Mouse (Mus musculus) forebrain, embryonic 15.5 days (tissue): ENCODE data around the gene Pex13. TPM values are rescaled to one million over a fixed set of nuclear protein-coding genes. Genes with fewer than 3 reads are reported as not detected.

Experiments
- ATAC-seq: fragments of 200-750 bp; cut with Nextera tagmentation; replicated peaks from 2 replicates; pipeline ENCODE4 v1.8.0; 2017; ENCODE audit warnings: mild to moderate bottlenecking, moderate TSS enrichment, moderate library complexity
- H3K27ac ChIP-seq: fragments of 300-500 bp; sonication (generic); replicated peaks from 2 replicates; pipeline ENCODE4 v1.5.1; 2015; ENCODE audit warnings: mild to moderate bottlenecking, inconsistent platforms
- H3K27me3 ChIP-seq: fragments of 300-500 bp; sonication (generic); 2 replicates; pipeline ENCODE4 v1.6.1; 2015; ENCODE audit warnings: inconsistent platforms
- H3K36me3 ChIP-seq: fragments of 300-500 bp; sonication (generic); 2 replicates; pipeline ENCODE4 v1.6.1; 2015; ENCODE audit warnings: mild to moderate bottlenecking, inconsistent platforms
- H3K4me1 ChIP-seq: fragments of 300-500 bp; sonication (generic); 2 replicates; pipeline ENCODE4 v1.6.1; 2015; ENCODE audit warnings: inconsistent platforms
- H3K4me2 ChIP-seq: fragments of 300-500 bp; sonication (generic); replicated peaks from 2 replicates; pipeline ENCODE4 v1.6.1; 2015; ENCODE audit warnings: mild to moderate bottlenecking, inconsistent platforms
- H3K4me3 ChIP-seq: fragments of 300-500 bp; sonication (generic); 2 replicates; pipeline ENCODE4 v1.5.1; 2015; ENCODE audit warnings: mild to moderate bottlenecking, inconsistent platforms
- H3K9ac ChIP-seq: fragments of 300-500 bp; sonication (generic); replicated peaks from 2 replicates; pipeline ENCODE4 v1.6.1; 2015; ENCODE audit warnings: mild to moderate bottlenecking, inconsistent platforms
- H3K9me3 ChIP-seq: fragments of 300-500 bp; sonication (generic); 2 replicates; pipeline ENCODE4 v1.6.1; 2016; ENCODE audit warnings: inconsistent platforms
- WGBS: fragments of 180-500 bp; shearing (Covaris S2); methylation state at CpG from one replicate; pipeline ENCODE4 v1.1.7; 2015; ENCODE audit warnings: mixed read lengths; 5-methylcytosine and 5-hydroxymethylcytosine counted together
- polyA plus RNA-seq: library from polyadenylated mRNA; unstranded; fragments of >200 nt; fragmentation: Nextera tagmentation; extraction: Ambion mirVana; gene quantifications from 2 replicates; pipeline ENCODE4 v1.2.1, GENCODE M21; 2015

Gene Pex13
- polyA plus RNA-seq, result 36.4 and 38.9 TPM in 2 replicates

- Histone ChIP-seq H3K27me3 (no peaks in the 10 kb centered on the region), H3K4me1 (peaks cover 24% of the 10 kb centered on the region), H3K4me2 (peak within 1 kb of the TSS; percentile 66), H3K9ac (peak within 1 kb of the TSS; percentile 87), H3K9me3 (no peaks in the 10 kb centered on the region), H3K36me3 (0 out of 2 replicates have a peak, but pooled peaks cover under 1% of the 10 kb centered on the region), H3K27ac (peak within 1 kb of the TSS; percentile 98), H3K4me3 (peak within 1 kb of the TSS; percentile 98)
- under 1% methylated on average over 49 of the region's 49 CpGs for WGBS
- peak; percentile 97 for ATAC-seq
Measured at GRCm38 (mm10) chr11:23665798-23666501, at the start of gene Pex13. Gene Pex13 (minus strand): TSS chr11:23665959.

- peaks cover 74% of the 10 kb centered on the region for H3K36me3 ChIP-seq
- H3K27ac ChIP-seq, result no peak overlapping the region
- H3K9me3 ChIP-seq, result no peaks in the 10 kb centered on the region
- 89% methylated on average over 3 of the region's 3 CpGs for WGBS
- H3K4me2 ChIP-seq, result no peak overlapping the region
- ATAC-seq, result no peak
- no peak overlapping the region for H3K4me3 ChIP-seq
- H3K4me1 ChIP-seq, result no peaks in the 10 kb centered on the region
- H3K9ac ChIP-seq, result no peak overlapping the region
- H3K27me3 ChIP-seq, result no peaks in the 10 kb centered on the region
Measured at GRCm38 (mm10) chr11:23712299-23712698, 46.5 kb upstream of the Pex13 start.

- H3K27me3 ChIP-seq, result no peaks in the 10 kb centered on the region
- H3K36me3 ChIP-seq, result peaks cover 19% of the 10 kb centered on the region
- no peak overlapping the region for H3K4me2 ChIP-seq
- H3K27ac ChIP-seq, result no peak overlapping the region
- ATAC-seq, result no peak
- no peaks in the 10 kb centered on the region for H3K9me3 ChIP-seq
- no peaks in the 10 kb centered on the region for H3K4me1 ChIP-seq
- H3K4me3 ChIP-seq, result no peak overlapping the region
- WGBS, result 82% methylated on average over 7 of the region's 7 CpGs
- H3K9ac ChIP-seq, result no peak overlapping the region
Measured at GRCm38 (mm10) chr11:23704604-23705294, 39.0 kb upstream of the Pex13 start.

GRCm38 (mm10) chr11:23701831-23702230 lies 36.1 kb upstream of the Pex13 start:
- Histone ChIP-seq H3K4me1 (no peaks in the 10 kb centered on the region), H3K27me3 (no peaks in the 10 kb centered on the region), H3K4me3 (no peak overlapping the region), H3K9ac (no peak overlapping the region), H3K9me3 (no peaks in the 10 kb centered on the region), H3K27ac (no peak overlapping the region), H3K36me3 (peaks cover 3% of the 10 kb centered on the region), H3K4me2 (no peak overlapping the region)
- ATAC-seq, result no peak
- 94% methylated on average over 3 of the region's 3 CpGs for whole genome bisulfite sequencing

GRCm38 (mm10) chr11:23699414-23700095 lies 33.8 kb upstream of the Pex13 start:
- H3K9ac ChIP-seq, result no peak overlapping the region
- WGBS, result 45% methylated on average over 3 of the region's 3 CpGs
- H3K27me3 ChIP-seq, result no peaks in the 10 kb centered on the region
- H3K4me2 ChIP-seq, result no peak overlapping the region
- H3K9me3 ChIP-seq, result no peaks in the 10 kb centered on the region
- no peak overlapping the region for H3K27ac ChIP-seq
- no peak overlapping the region for H3K4me3 ChIP-seq
- no peaks in the 10 kb centered on the region for H3K4me1 ChIP-seq
- peaks cover 3% of the 10 kb centered on the region; the same call in 1 of the 2 replicates for H3K36me3 ChIP-seq
- no peak for ATAC-seq

GRCm38 (mm10) chr11:23698526-23698925 lies 32.8 kb upstream of the Pex13 start:
- no peak for ATAC-seq
- no peak overlapping the region for H3K4me2 ChIP-seq
- H3K9ac ChIP-seq, result no peak overlapping the region
- 66% methylated on average over 2 of the region's 2 CpGs for WGBS
- no peaks in the 10 kb centered on the region for H3K4me1 ChIP-seq
- peaks cover 3% of the 10 kb centered on the region; the same call in 1 of the 2 replicates for H3K36me3 ChIP-seq
- no peaks in the 10 kb centered on the region for H3K27me3 ChIP-seq
- no peak overlapping the region for H3K4me3 ChIP-seq
- H3K9me3 ChIP-seq, result no peaks in the 10 kb centered on the region
- no peak overlapping the region for H3K27ac ChIP-seq

GRCm38 (mm10) chr11:23695847-23696246 lies 30.1 kb upstream of the Pex13 start:
- Histone ChIP-seq H3K9ac (no peak overlapping the region), H3K4me3 (no peak overlapping the region), H3K4me1 (no peaks in the 10 kb centered on the region), H3K4me2 (no peak overlapping the region), H3K27ac (no peak overlapping the region), H3K9me3 (no peaks in the 10 kb centered on the region), H3K36me3 (no peaks in the 10 kb centered on the region), H3K27me3 (no peaks in the 10 kb centered on the region)
- ATAC-seq, result no peak

- Histone ChIP-seq H3K27ac (no peak overlapping the region), H3K4me2 (no peak overlapping the region), H3K36me3 (0 out of 2 replicates have a peak, but pooled peaks cover 2% of the 10 kb centered on the region), H3K27me3 (no peaks in the 10 kb centered on the region), H3K9ac (no peak overlapping the region), H3K9me3 (no peaks in the 10 kb centered on the region), H3K4me3 (no peak overlapping the region), H3K4me1 (no peaks in the 10 kb centered on the region)
- WGBS, result 95% methylated on average over 2 of the region's 2 CpGs
- ATAC-seq, result no peak
Measured at GRCm38 (mm10) chr11:23693286-23693685, 27.5 kb upstream of the Pex13 start.

GRCm38 (mm10) chr11:23688060-23688459 lies 22.3 kb upstream of the Pex13 start:
- 0 out of 2 replicates have a peak, but pooled peaks cover 8% of the 10 kb centered on the region for H3K36me3 ChIP-seq
- no peak overlapping the region for H3K4me2 ChIP-seq
- no peaks in the 10 kb centered on the region for H3K27me3 ChIP-seq
- no peaks in the 10 kb centered on the region for H3K4me1 ChIP-seq
- no peak overlapping the region for H3K4me3 ChIP-seq
- 85% methylated on average over 1 of the region's 1 CpGs for WGBS
- H3K9ac ChIP-seq, result no peak overlapping the region
- no peak for ATAC-seq
- no peak overlapping the region for H3K27ac ChIP-seq
- H3K9me3 ChIP-seq, result no peaks in the 10 kb centered on the region

- Histone ChIP-seq H3K9me3 (no peaks in the 10 kb centered on the region), H3K9ac (no peak overlapping the region), H3K27ac (no peak overlapping the region), H3K4me1 (no peaks in the 10 kb centered on the region), H3K4me2 (no peak overlapping the region), H3K36me3 (peaks cover 16% of the 10 kb centered on the region), H3K27me3 (no peaks in the 10 kb centered on the region), H3K4me3 (no peak overlapping the region)
- 87% methylated on average over 5 of the region's 5 CpGs for WGBS
- no peak for ATAC-seq
Measured at GRCm38 (mm10) chr11:23686671-23687070, 20.9 kb upstream of the Pex13 start.

GRCm38 (mm10) chr11:23682561-23682960 lies 16.8 kb upstream of the Pex13 start:
- Histone ChIP-seq H3K27me3 (no peaks in the 10 kb centered on the region), H3K9ac (no peak overlapping the region), H3K4me2 (no peak overlapping the region), H3K36me3 (peaks cover 38% of the 10 kb centered on the region), H3K27ac (no peak overlapping the region), H3K9me3 (no peaks in the 10 kb centered on the region), H3K4me3 (no peak overlapping the region), H3K4me1 (no peaks in the 10 kb centered on the region)
- ATAC-seq, result no peak
- WGBS, result 91% methylated on average over 5 of the region's 5 CpGs

GRCm38 (mm10) chr11:23680435-23680950 lies 14.7 kb upstream of the Pex13 start:
- H3K4me1 ChIP-seq, result no peaks in the 10 kb centered on the region
- no peak overlapping the region for H3K27ac ChIP-seq
- H3K9me3 ChIP-seq, result no peaks in the 10 kb centered on the region
- H3K27me3 ChIP-seq, result no peaks in the 10 kb centered on the region
- 91% methylated on average over 6 of the region's 6 CpGs for WGBS
- peaks cover 43% of the 10 kb centered on the region for H3K36me3 ChIP-seq
- no peak overlapping the region for H3K4me2 ChIP-seq
- no peak overlapping the region for H3K9ac ChIP-seq
- ATAC-seq, result no peak
- no peak overlapping the region for H3K4me3 ChIP-seq
